Mouse (Mus musculus) embryo, embryonic 11.5 days (tissue): ENCODE results near the gene Gm5089.

ENCODE experiments used
- DNase-seq: peaks from one replicate; pipeline ENCODE4 v3.0.0-alpha.2; 2012; ENCODE audit warnings: low read depth, low spot score

The Gm5089 gene

DNA sequence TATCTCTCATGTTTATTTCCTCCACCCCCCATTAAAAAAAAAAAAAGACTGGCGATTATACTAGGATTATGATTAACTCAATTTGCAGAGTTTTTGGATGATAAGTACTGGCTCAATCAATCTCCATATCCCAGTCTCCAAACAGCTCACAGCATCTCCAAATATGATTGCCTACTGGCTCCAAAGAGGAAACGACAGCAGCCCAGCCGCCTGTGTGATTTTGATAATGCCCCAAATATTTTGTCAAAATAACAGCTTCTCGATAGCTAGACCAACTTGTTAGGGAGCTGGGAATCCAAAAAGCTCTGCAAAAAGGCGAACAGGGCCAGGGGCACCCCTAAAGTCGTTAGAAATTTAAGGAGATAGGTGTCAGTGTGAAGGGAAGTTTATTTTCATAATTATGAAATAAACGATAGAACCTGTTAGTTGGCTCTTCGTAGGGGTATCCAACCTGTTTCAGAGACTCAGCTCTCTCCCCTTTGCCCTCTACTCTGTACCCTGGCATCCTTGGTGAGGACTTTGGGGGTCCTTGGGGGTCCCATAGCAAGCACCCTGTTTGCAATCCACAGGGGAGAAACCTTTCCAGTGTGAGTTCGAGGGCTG, 27.2 kb upstream of the Gm5089 start:
- no peak for DNase-seq

DNA sequence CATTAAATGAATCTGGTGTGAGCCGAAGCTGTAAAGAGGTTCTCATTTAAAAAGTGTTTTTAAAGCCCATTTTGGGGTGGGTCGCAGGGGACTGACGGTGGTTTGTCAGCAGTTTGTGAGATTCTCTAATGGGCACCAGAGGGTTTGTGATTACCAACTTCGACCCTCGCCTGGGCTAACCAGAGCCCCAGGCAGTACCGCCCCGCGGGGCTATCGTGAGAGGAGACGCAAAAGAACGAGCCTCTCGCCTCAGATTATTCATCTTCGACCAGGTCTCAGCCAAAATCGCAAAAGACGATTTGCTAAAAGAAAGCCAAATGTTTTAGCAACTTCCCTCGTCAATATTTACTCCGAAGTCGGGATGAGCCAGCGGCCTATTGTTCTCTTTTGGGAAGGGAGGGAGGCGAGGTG, 26.4 kb upstream of the Gm5089 start:
- no peak for DNase-seq

DNA sequence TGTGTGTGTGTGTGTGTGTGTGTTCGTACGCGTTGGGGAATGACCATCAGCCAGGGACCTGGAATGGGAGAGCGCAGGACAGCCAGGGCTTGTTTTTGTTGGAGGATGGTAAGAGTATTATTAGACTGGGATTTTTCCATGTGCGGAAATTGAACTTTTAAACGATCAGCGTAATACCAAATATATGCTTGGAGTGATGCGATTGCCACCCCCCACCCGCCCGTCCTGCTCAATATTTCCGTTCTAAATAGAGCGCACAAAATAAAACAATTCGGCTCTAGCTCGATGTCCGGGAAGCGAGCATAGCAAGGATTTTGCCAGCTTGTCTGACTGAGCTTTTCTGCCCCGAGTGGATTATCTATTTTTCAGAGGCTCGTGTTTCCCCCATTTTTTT, 25.9 kb upstream of the Gm5089 start:
- no peak for DNase-seq

DNA sequence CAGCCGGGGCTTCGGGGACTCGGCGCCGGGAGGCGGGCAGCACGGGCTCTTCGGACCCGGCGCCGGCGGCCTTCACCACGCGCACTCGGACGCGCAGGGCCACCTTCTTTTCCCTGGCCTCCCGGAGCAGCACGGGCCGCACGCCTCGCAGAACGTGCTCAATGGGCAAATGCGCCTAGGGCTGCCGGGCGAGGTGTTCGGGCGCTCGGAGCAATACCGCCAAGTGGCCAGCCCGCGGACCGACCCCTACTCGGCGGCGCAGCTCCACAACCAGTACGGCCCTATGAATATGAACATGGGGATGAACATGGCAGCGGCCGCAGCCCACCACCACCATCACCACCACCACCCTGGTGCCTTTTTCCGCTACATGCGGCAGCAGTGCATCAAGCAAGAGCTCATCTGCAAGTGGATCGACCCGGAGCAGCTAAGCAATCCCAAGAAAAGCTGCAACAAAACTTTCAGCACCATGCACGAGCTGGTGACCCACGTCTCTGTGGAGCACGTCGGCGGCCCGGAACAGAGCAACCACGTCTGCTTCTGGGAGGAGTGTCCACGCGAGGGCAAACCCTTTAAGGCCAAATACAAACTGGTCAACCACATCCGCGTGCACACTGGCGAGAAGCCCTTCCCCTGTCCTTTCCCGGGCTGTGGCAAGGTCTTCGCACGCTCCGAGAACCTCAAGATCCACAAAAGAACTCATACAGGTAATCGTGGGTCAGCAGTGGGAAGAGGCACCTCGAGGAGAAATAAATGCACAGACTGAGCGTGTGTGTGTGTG, 25.3 kb upstream of the Gm5089 start:
- DNase-seq, result no peak

DNA sequence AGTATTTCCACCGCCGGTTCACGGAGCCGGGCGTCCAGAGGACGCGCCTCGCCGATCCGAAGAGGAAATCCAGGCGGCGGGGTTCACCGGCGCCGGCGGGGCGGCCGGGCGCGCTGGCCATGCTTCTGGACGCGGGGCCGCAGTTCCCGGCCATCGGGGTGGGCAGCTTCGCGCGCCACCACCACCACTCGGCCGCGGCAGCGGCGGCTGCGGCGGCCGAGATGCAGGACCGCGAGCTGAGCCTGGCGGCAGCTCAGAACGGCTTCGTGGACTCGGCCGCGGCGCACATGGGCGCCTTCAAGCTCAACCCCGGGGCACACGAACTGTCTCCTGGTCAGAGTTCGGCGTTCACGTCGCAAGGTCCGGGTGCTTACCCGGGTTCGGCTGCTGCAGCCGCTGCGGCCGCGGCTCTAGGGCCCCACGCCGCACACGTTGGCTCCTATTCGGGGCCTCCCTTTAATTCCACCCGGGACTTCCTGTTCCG, 24.7 kb upstream of the Gm5089 start:
- no peak for DNase-seq

DNA sequence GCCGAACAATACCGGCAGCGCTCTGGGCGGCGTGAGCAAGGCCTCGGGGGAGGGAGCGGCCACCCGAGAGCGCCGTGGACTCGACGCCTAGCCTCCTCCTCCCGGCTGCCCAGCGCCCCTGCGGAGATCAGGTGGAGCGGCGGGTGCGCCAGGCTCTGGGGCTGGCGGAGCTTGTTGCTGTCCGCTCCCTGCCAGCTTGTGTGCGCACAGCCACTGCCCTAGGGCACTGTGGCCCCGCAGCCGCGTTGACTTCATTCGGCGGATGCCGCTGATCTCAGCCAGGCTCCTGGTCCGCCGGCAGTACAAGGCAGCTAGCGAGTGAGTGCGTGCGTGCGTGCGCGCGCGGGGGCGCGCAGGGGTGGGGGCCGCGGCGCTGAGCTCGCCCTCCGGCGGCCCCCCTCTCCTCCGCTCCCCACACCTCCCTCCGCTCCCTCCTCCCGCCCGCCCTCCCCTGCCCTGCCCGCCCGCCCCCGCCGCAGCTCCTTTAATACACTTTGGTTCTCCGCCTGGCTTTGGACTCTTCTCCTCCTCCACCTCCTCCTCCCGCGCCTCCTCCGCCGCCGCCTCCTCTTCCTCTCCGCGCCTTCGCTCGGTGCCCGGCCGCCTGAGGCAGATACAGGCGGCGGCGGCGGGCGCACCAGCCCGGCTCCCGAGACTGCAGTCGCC, 24.1 kb upstream of the Gm5089 start, which contains the start of gene Zic2:
Zic2 (plus strand) TSS at position 545 of the 666 bp plus-strand sequence.
- DNase-seq, result no peak

DNA sequence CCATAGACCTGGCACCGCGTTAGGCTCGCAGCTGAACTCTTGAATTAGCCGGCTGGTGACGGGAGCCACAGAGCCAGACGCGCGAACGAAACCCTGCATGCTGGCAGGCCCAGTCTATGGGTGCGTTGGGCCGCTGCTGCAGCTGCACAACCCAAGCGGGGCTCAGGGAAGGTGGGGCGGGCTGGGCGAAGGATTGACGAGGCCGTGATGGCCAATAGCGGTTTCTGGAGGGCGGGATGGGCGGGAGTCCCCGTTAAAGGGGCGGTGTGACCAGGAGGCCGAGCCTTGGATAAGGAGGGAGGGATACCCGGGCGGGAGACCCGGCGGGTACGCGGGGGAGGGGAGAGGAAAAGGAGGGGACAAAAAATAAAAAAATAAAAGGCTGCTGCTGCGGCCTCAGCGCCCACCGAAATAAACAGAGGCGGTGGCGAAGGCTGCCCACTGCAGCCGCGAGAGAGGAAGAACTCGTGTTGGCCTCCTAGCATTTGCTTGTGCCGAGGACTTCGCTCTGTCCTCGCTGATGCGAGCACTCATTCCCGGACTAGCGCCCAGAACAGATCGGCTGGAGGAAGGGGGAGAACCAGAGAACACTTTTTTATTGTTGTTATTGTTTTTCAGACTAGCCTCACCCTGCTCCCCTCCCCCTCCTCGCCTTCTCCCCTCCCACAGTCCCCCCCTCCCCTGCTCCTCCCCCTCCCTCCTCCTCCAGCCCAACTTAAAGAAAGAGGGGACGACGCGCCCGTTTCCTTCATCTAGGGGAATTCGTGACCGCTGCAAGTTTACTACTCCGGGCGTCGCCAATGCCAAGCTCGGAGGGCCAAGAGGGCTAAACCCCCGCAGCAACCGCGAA, 23.4 kb upstream of the Gm5089 start:
- no peak for DNase-seq

DNA sequence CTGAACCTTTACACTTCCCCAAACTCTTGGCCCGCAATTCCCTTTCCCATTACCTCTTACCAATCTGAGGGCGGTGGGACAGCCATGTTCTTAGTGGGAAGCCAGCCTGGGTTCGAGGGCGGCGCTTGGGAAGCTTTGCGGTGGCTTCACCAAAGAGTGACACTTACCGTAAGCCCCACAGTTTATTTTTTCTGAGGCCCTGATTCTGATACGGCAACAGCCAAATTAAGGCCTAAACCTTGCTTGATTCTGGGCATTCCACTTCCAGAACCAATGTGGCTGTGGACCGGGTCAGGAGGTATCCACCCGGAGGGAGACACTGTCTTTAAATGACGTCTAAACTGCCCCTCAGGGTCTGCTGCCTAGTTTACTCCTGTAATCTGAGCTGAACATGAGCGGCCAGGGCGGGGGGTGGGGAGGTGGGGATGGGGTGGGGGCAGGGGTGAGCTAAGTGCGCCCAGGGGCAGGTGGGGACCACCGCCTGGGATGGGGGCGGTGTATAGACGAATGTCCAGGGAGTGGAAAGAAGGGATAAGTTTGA, 22.4 kb upstream of the Gm5089 start:
- no peak for DNase-seq

DNA sequence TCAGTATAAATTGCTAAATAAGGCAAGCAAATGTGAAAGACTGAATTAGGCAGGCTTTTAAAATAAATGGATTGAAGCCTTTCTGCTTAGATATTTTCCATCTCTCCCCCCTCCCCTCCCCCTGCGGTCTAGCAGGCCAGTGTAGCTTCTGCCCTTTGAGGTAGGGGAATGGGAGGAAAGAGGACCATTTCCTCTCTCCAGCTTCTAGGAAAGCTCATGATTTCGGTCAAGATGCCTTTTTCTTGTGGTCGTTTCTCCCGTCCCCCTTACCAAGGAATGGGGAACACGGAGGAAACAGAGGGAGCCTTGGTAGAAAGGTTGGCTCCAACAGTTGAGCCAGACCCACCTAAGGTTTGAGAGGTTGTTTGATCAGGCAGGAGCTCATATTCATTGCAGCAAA, 21.7 kb upstream of the Gm5089 start:
- DNase-seq, result no peak

DNA sequence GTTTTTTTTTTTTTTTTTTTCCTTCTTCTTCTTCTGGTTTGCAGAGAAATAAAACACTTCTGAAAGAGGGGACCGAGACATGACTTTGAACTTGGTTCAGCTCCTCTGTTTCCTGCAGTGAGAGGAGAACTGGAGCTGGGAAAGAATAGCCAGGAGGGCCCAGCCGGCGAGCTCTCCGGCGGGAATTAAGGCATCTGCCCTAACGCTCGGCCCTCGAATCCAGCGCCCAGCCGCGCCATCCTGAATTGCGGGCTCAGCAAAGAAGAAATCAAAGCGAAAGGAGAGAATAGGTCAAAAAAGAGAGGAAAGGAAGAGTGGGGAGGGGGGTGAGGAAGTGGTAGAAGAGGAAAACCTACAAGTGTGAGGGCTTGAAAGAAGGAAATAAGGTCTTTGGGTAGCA, 21.2 kb upstream of the Gm5089 start:
- no peak for DNase-seq

DNA sequence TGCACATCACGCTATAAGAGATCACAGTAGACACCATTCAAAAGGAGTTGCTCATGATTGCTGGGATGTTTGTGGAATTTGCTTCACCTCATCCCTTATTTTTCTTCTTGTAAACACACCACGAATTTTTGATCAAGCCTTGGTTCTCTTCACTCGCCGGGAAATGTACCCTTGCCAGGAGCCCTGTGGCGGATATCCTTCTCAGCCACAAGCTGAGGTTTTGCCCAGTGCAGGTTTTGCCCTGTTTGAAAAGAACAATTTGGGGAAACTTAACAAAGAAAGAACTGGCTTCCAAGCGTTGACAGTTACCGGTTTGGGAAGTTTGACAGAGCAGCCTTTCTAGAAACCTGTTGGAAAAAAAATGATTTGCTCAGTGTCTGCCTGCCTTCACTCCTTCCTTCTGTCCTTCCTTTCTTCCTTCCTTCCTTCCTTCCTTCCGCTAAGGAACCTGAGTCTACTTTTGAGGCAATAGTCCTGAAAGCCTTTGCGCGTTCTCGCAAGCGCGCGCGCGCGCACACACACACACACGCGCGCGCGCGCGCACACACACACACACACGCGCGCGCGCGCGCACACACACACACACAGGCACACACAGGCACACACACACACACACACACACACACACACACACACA, 20.7 kb upstream of the Gm5089 start:
- no peak for DNase-seq

DNA sequence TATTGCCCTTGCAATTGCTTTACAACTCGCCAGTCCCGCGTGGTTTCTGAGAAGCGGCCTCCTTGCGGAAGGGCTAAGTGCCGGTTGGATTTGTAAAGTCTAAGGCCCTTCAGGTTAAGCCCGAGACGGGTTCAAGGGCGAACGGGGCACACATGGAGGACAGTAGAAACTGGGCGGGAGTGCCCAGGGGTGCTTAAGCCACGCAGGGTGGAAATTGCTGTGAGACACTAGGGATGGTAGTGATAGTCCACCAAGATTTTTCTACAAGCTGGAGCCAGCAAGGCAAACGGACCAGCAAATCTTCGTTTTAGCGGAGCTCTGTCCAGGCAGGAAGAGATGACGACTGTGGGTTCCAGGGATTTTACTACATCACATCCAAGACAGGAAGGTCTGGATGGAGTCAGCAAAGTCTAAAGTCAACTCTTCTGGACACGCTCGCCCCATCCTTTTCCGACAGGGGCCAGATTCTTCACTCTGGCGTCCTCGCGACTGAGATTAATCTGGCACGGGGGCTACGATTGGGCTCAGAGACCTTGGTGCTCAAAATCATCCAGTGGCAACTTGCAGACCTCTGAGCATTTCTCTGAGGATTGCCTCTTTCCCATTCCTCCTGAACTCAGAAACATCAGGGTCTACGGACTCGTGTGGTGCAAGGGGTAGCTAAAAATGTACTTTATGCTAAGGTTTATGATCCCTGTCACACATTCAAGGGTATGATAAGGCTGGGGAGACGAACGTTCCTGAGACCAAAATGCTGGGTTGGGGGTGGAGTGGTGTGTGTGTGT, 18.2 kb upstream of the Gm5089 start:
- DNase-seq, result no peak

DNA sequence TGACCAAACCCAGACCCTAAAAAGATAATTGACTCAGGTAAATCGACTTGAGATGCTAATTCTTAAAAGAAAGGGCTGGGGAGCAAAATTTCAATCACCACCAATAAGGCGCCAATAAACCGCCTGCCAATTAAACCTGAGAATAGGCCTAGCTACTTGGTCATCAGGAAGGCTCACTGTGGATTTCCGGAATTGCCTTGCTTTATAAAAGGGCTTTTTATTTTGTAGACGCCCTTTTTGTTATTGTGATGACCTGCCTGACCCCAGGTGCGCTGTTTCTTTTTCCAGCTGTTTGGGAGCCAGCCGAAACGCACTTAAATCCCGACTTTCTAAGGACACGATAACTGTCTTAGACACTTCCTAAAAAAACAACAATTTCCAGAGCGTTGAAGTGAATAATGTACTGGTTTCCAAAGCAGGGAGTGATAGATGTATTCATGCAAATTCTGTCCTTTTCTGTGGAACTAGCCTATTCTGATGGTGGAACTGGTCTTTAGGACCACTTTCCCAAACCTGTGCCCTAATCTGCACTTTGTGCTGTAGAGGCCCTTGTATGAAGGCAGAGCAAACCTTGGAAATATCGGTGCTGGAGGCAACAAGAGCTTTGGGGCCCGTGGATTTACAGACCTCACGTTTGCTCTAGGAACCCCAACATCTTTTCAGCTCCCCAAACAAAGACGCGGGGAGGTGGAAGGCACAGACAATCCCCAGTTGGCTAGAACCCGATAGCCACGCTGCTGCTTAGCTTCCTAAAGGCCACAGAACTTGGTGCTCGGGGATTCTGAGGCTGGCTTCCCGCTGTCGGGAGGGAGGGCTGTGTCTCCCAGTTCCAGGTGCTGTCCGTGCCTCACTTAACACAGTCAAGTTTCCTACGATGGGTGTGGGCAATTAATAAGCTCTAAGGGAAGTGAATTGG, 17.3 kb upstream of the Gm5089 start:
- DNase-seq, result no peak

DNA sequence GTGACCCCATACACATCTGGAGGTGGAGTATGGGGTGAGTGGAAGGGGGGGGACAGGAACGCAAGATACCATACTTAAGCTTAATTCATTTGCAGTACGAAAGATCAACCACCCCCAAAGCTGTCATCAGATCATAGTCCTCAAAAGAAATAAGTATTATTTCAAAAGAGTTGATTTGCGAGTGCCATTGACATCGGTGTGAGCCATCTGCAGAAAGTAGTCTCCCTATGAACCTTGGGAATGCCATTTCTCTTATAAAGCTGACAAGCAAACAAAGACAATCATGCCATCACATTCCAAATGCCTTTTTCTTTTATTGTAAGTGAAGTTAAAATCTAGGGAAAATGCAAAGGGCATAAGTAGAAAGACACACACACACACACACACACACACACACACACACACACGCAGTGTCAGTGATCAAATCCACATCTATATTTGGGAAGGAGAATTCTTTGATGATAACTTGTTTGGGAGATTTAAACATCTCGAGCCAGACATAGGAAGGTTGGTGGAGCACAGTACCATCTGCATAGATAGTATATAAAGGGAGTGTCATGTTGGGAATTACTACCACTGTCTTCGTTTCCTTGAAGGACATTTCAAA, 15.9 kb upstream of the Gm5089 start:
- no peak for DNase-seq

DNA sequence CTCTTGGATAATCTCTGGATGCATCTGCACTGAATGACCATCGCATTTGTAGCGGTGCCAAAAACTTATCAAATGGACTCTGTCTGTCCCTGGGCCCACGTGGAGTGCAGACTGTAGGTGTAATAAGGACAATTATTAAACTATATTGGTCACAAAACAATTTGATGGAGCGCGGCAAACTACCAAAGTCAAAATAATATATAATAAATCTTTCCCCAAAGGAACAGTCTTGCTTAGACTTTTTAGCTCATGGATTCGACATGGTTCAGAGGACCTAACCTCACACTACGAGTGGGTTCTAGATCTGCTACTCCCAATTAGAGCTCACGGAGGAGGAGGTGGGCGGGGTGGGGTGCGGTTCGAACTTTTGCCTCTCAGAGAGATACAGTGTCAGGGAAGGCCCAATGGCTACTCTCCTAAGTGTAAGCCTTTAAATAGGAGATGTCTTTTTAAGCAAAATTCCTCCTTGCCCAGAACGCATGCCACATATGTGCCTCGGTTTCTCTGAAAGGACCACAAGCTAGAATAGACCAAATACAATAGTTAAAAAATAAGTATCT, 15.1 kb upstream of the Gm5089 start:
- no peak for DNase-seq

DNA sequence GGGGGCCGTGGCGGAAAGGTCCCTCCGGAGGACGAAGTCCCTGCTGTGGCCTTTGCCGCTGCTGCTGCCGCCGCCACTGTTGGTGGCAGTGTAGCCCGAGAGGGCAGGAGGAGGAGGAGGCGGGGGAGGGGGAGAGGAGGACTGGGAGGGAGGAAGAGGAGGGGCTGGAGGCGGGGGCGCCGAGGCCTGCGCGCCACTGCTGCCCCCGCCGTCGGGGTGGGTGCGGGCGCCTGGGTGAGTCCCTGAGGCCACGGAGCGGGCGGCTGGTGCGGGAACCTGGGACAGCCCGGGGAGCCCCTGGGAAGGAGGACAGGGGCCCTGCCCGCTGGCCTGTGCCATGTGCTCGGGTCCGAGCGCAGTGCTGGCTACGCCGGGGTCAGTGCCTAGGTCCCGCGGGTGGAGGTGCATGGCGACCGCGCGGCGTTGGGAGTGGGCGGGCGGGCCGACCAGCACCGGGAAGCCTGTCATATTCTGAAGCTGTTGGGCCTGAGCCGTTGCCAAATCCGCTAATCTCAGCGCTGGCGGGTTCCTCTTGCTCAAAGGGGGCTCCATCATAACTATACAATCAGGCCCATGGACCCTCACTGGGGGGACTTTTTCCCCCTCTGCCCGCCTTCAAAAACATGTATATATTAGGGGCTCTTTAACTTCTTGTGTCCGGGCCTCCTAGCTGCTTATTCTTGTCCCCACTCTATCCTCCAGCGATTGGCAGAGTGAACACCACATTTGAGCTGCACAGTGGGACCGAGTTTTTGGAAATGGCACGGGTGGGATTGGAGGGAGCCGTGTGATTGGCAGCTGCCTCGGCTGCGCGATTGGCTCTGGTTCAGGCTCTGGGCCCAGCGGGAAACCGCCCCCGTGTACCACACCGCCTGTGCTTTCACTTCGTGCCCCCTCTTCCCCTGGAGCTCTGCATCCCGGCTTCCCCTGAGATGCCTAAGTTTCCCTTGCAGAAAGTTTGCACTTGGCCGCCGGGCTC, 14.1 kb upstream of the Gm5089 start, which contains the start of gene Zic5:
Zic5 (minus strand) TSS at position 915 of the 979 bp plus-strand sequence.
- no peak for DNase-seq

DNA sequence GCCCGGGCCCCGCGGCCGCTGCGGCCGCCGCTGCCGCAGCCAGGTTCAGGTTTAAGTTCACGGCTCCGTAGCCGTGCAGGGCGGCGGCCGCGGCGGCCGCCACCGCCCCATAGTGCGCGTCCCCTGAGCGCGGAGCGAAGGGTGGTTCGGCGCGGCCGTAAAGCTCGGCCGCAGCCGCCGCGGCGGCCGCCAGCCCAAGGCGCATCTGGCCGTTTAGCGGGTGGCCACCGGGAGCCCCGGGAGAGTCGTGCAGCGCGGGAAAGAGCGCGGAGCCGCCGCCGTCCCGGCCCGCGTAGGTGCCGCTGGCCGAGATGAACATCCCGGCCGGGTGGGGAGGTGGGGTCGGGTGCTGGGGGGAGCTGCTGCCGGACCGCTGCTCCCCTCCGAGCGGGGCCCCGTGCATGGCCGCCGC, 13.4 kb upstream of the Gm5089 start:
- no peak for DNase-seq
